Mouse (Mus musculus) ovary, postnatal 36 days (tissue): ENCODE measurements around the gene Smpdl3b.
A peak's percentile ranks its signal among the peaks of the same experiment; 100 is the strongest.
"Not testable (repeated sequence)": the region's sequence is repeated elsewhere in the genome, so short reads cannot be mapped to it uniquely, and the experiment has no call there.

Experiments
- DNase-seq: peaks from one replicate; pipeline ENCODE4 v3.0.0; 2022; ENCODE audit warnings: low spot score, mixed read lengths

The Smpdl3b gene

DNA sequence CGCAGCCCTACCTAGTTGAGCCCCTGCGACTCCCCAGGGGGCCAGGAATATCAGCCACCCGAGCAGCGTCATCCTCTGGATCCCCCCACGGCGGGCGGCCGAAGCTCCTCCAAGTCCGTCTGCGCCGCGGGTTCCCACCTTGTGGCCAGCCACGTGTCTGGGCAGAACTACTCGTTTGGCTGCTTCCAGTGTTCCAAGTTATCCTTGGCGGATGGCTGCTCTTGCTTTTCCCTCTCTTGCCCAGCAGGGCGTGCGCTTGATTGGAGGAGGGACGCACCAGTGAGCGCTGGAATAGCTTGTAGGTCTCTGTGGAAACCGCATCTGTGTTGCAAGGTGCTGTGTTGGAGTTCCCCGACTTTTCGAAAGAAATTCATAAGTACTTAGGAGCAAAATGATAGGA, at the start of gene Smpdl3b:
Smpdl3b (minus strand) TSS at position 279 of the 400 bp plus-strand sequence.
- peak; percentile 81 for DNase-seq

DNA sequence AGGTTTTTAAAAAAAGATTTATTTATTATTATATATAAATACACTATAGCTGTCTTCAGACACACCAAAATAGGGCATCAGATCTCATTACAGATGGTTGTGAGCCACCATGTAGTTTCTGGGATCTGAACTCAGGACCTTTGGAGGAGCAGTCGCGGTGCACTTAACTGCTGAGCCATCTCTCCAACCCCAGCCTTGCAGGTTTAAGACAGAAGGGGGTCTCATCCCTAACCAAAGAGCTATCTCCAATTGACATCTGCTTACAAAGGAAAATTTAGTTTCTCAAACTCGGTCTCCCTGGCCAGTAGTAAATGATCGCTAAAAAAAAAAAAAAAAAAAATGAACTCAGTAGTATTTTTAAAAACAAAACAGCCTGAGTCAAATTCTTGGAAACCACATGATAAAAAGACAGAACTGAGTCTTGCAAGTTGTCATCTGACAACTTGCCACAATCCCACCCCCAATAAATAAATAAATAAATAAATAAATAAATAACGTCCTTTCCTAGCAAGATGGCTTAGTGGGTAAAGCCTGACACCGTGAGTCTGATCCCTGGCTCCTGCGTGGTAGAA, 49.7 kb upstream of the Smpdl3b start:
- DNase-seq = no peak

- no peak for DNase-seq
Observed at GRCm38 (mm10) chr4:132805599-132806197, 48.6 kb upstream of the Smpdl3b start.

- DNase-seq = no peak
Observed at GRCm38 (mm10) chr4:132805146-132805545, 48.1 kb upstream of the Smpdl3b start.

GRCm38 (mm10) chr4:132804331-132804730, 47.3 kb upstream of the Smpdl3b start:
- DNase-seq = no peak

GRCm38 (mm10) chr4:132803876-132804275, 46.8 kb upstream of the Smpdl3b start:
- DNase-seq = no peak

DNA sequence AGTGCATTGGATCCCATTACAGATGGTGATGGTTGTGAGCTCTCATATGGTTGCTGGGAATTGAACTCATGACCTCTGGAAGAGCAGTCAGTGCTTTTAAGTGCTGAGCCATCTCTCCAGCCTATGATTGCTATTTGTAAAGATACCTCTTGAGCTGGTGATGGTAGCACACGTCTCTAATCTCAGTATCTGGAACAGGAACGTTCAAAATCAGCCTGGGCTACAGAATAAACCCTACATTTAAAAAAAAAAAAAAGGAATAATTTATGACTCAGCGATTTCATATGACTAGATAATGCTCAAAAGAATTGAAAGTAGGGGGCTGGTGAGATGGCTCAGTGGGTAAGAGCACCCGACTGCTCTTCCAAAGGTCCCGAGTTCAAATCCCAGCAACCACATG, 46.2 kb upstream of the Smpdl3b start:
- no peak for DNase-seq

GRCm38 (mm10) chr4:132802171-132802637, 45.2 kb upstream of the Smpdl3b start:
- DNase-seq = no peak

DNA sequence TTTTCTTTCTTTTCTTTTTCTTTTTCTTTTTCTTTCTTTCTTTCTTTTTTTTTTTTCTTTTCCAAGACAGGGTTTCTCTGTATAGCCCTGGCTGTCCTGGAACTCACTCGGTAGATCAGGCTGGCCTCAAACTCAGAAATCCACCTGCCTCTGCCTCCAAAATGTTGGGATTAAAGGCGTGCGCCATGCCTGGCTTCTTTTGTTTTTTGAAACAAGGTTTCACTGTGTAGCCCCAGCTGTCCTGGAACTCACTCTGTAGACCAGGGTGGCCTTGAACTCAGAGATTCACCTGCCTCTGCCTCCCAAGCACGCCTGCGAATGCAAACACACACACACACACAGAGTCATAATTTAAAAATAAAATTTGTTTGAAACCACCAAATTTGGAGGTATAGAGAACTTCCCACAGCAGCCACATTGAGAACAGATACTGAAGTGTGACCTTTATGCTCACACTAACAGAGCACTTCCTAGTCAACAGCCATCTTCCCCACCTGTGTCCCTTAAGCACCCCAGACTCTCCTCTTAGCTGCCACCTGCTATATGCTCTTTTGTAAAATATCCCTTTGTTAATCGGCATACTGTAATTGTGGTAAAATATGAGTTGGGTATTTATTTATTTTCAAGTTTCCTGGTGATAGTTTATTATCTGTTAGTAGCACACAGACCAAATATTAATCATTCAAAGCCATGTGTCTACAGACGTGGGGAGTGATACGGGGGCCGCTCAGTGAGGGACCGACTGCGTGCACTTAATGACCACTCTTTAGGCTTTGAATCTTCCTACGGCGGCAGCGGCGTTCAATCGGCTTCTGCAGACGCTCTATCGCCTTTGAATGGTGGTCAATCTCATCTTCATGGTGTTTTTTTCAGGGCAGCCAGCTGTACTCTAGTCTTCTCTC, 44.4 kb upstream of the Smpdl3b start:
- DNase-seq = no peak

DNA sequence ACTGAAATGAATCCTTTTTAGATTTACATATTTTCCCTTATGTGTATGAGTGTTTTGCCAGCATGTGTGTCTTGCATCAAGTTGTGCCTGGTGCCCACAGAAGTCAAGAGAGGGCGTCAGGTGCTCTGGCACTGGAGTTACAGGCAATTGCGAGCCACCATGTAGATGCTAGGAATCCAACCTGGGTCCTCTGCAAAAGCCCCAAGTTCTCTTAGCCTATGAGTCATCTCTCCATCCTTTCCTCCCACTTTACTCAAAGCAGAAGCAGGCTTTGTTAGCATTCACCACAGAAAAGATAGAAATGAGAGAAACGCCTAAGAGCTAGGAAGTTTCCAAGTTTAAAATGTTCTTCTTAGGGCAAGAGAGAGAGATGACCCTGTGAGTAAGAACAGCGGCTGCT, 42.8 kb upstream of the Smpdl3b start:
- DNase-seq = no peak

DNA sequence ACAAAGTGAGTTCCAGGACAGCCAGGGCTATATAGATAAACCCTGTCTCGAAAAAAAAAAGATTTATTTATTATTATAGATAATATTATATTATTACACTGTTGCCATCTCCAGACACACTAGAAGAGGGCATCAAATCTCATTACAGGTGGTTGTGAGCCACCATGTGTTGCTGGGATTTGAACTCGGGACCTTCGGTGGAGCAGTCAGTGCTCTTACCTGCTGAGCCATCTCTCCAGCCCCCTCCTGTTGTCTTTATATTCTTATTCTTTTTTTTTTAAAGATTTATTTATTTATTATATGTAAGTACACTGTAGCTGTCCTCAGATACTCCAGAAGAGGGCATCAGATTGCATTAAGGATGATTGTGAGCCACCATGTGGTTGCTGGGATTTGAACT, 41.6 kb upstream of the Smpdl3b start:
- not testable (repeated sequence) for DNase-seq

GRCm38 (mm10) chr4:132798028-132798427, 41.0 kb upstream of the Smpdl3b start:
- DNase-seq = no peak

DNA sequence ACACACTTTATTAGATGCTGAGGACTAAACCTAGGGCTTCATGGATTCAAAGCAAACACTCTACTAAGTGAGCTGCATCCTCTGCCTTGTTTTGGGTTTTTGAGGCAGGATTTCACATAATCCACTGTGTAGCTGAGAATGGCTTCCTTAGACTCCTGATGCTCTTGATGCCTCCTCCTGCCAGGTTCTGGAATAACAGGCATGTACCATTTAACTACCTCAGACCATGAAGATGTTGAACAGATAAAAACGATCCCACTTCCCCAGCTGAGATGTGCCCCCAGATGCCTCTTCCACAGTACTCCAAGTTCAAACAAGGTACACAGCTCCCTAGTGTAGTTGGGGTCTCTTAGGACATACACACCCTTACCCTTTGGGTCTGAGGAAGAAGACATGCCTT, 40.4 kb upstream of the Smpdl3b start:
- DNase-seq = no peak

DNA sequence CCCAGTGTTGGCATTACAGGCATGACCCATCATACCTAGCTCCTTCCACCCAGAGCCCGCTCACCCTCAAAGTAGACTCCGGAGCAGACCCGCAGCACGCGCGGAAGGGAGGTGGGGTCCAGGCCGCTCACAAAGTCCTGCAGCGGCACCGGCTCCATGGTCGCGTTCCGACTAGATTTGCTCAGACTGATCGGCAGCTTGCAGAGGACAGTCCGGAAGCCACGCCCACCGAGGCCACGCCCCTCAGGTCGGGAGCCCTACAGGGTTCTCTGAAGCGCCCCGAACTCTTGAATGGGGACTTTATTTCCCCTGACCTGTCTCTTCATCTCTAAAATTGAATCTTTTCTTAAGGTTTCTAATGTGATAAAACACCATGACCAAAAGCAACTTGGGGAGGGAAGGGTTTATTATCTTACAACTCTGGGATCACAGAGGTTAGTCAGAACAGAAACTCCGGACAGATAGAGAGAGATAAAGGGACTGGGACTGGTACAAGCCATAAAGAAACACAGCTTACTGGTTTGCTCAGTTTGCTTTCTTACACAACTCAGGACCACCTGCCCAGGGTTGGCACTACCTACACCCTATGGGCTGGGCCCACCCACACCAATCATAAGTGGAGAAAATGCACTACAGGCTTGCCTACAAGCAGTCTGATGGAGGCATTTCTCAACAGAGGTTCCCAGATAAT, 39.3 kb upstream of the Smpdl3b start, which contains the start of gene Themis2:
Themis2 (minus strand) TSS at position 192 of the 691 bp plus-strand sequence.
- DNase-seq = peak; percentile 77

DNA sequence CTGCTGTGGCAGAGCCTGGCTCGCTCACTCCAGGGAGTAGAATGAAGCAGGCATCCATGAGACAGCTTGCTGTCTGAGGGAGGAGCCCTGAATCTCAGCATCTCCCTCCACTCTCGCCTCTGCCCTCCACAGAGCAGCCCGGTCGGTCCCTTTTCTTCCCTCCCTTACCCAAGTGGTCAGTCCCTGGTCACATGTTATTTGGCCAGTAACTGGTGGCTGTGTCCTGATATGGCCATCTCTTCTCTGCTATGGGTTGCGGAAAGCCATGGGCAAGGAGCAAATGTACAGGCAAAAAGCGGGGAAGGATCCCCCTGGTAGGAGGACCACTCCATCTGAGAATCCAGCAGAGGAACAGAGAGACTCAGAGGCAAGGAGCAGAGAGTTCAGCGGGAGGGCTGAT, 38.1 kb upstream of the Smpdl3b start:
- no peak for DNase-seq

- no peak for DNase-seq
Observed at GRCm38 (mm10) chr4:132794760-132795159, 37.7 kb upstream of the Smpdl3b start.

- no peak for DNase-seq
Observed at GRCm38 (mm10) chr4:132794028-132794427, 37.0 kb upstream of the Smpdl3b start.

- not testable (repeated sequence) for DNase-seq
Observed at GRCm38 (mm10) chr4:132793322-132794004, 36.4 kb upstream of the Smpdl3b start.

DNA sequence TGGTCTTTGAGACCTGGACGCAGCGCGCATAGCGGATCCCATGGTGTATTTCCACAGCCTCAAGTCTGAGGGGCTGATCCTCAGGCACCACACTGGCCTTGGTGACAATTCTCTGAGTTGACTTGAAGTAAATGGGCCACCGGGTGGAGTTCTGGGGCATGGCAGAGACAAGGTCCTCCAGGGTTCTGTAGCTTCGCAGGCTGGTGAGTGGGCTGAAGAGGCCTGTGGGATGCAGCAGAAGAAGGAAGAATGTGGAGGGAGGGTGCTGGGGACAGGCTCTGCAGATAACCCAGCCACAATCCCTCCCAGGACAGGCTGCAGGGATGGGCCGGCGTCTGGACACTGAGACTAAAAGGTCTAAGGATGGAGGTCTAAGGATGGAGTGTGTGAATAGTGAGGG, 32.7 kb upstream of the Smpdl3b start:
- no peak for DNase-seq

GRCm38 (mm10) chr4:132785228-132785627, 28.2 kb upstream of the Smpdl3b start:
- DNase-seq = no peak

DNA sequence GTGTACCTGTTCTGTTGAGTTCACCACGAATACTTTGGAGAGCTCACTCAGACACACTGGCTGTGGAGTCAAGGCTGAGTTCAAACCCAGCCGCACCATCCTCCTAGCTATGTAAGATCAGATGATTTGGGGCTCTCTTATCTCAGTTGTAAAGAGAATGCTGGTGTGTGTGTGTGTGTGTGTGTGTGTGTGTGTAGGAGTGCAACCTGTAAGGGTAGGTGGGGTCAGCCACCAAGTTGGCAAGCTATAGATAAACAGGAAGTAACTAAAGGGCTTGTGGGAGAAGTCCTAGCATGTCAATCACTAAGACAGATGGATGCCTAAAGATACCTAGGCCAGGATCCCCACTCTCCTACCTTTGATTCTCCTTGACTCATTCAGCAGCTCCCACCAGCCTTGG, 26.7 kb upstream of the Smpdl3b start:
- DNase-seq = no peak

- no peak for DNase-seq
Observed at GRCm38 (mm10) chr4:132780288-132780687, 23.2 kb upstream of the Smpdl3b start.
